Mouse (Mus musculus) stomach, embryonic 14.5 days (tissue): ENCODE measurements around the gene H2-DMa. TPM values are rescaled to one million over a fixed set of nuclear protein-coding genes. Genes with fewer than 3 reads are reported as not detected.

Experiments
- ATAC-seq: fragments of 200-750 bp; cut with Nextera tagmentation; 2 replicates; pipeline ENCODE4 v1.8.0; 2017; ENCODE audit warnings: low read depth, moderate TSS enrichment; ENCODE audit not compliant: insufficient number of reproducible peaks, insufficient read depth, low FRiP score
- H3K27ac ChIP-seq: fragments of 300-500 bp; sonication (generic); 2 replicates; pipeline ENCODE4 v1.5.1; 2014; ENCODE audit warnings: mild to moderate bottlenecking, low read length, moderate library complexity, mixed read lengths
- H3K27me3 ChIP-seq: fragments of 300-500 bp; sonication (generic); 2 replicates; pipeline ENCODE4 v1.6.1; 2014; ENCODE audit warnings: low read length, control low read depth, mixed read lengths; ENCODE audit not compliant: control insufficient read depth, insufficient read depth
- H3K36me3 ChIP-seq: fragments of 300-500 bp; sonication (generic); 2 replicates; pipeline ENCODE4 v1.6.1; 2014; ENCODE audit warnings: mild to moderate bottlenecking, control low read depth, low read length, moderate library complexity, mixed read lengths; ENCODE audit not compliant: control insufficient read depth, insufficient read depth
- H3K4me1 ChIP-seq: fragments of 300-500 bp; sonication (generic); 2 replicates; pipeline ENCODE4 v1.6.1; 2014; ENCODE audit warnings: low read length, control low read depth, mixed read lengths; ENCODE audit not compliant: control insufficient read depth, insufficient read depth
- H3K4me2 ChIP-seq: fragments of 300-500 bp; sonication (generic); replicated peaks from 2 replicates; pipeline ENCODE4 v1.6.1; 2014; ENCODE audit warnings: low read depth, low read length, control low read depth
- H3K4me3 ChIP-seq: fragments of 300-500 bp; sonication (generic); 2 replicates; pipeline ENCODE4 v1.5.1; 2014; ENCODE audit warnings: low read depth, low read length, control low read depth
- H3K9ac ChIP-seq: fragments of 300-500 bp; sonication (generic); replicated peaks from 2 replicates; pipeline ENCODE4 v1.6.1; 2014; ENCODE audit warnings: low read depth, mild to moderate bottlenecking, control low read depth, low read length, moderate library complexity, mixed read lengths
- H3K9me3 ChIP-seq: fragments of 300-500 bp; sonication (generic); 2 replicates; pipeline ENCODE4 v1.6.1; 2016; ENCODE audit warnings: low read depth, low read length, control low read depth; ENCODE audit not compliant: control insufficient read depth
- WGBS: fragments of 180-500 bp; shearing (Covaris S2); extraction: QIAGEN DNeasy Blood & Tissue Kit; methylation state at CpG from one replicate; pipeline ENCODE4 v1.1.7; 2014; 5-methylcytosine and 5-hydroxymethylcytosine counted together
- polyA plus RNA-seq: library from polyadenylated mRNA; unstranded; fragments of >200 nt; fragmentation: Nextera tagmentation; extraction: Ambion mirVana; gene quantifications from 2 replicates; pipeline ENCODE4 v1.2.1, GENCODE M21; 2014

H2-DMa gene
- polyA plus RNA-seq, 1 experiment from 2014 or later, result 15.1 TPM

DNA sequence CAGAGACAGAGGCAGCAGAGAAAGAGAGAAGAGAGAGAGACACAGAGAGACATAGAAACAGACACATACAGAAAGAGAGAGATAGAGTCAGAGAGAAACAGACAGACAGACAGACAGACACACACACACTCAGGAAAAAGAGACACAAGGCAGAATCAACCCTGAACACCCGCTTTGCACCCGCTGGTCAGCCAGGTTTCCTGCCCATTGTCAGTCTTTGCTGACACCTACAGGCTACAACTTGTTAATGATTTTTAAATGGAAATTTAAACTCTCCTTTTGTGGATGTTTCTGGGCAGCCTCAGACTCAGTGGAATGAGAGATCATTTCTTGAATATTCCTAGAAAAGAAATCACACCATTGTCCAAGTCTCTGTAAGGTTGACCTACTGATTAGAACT lies 49.9 kb downstream of the H2-DMa start:
- Histone ChIP-seq H3K4me1 (no peaks in the 10 kb centered on the region), H3K27ac (no peak overlapping the region), H3K9ac (no peak overlapping the region), H3K4me3 (no peak overlapping the region), H3K4me2 (no peak overlapping the region), H3K9me3 (no peaks in the 10 kb centered on the region; the same call in 1 of the 2 replicates), H3K27me3 (no peaks in the 10 kb centered on the region), H3K36me3 (no peaks in the 10 kb centered on the region)
- 2% methylated on average over 2 of the region's 2 CpGs for WGBS
- no peak for ATAC-seq

DNA sequence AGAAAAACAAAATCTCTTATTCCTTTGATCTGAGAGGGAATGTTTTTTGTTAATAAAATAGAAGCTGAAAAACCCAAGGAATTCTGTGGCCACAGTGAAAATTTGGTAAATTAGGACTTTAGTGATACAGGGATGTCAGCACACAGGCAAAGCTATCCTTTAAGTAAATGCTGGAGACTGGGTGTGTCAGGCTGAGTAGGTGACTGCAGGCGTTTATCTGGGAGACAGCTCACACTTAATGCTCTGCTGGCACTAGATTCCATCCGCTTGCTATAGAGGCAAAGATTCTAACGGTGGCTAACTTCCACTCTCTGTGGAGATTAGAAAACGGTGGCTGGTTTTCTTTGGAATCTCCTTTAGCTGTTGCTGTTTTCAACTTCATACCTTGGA lies 51.1 kb downstream of the H2-DMa start:
- H3K9ac ChIP-seq, result no peak overlapping the region
- ATAC-seq, result no peak

DNA sequence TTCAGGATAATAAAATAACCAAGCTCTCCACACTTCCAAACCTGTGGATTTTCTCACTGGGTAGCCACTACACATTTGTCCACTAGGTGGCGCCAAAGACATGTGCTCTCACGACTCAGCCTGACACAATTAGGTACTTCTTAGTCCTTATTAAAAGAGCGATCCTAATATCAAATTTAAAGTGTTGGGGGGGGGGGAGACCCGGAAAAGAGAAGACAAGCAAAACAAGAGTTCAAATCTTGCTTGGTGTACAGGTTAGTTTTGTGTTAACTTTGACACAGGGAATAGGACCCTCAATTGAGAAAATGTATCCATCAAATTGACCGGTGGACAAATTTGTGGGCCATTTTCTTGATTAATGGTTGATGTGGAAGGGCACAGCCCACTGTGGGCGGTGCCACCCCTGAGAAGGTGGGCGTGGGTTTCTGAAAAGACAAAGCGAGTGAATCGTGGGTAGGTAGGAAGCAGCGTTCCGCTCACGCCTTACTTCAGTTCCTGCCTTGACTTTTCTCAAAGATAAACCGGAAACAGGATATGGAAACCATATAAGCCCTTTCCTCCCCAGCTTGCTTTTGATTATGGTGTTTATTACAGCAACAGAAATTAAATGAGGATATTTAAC lies 51.6 kb downstream of the H2-DMa start:
- Histone ChIP-seq H3K4me3 (no peak overlapping the region), H3K9me3 (no peaks in the 10 kb centered on the region; the same call in 1 of the 2 replicates), H3K4me2 (no peak overlapping the region), H3K36me3 (no peaks in the 10 kb centered on the region), H3K9ac (no peak overlapping the region), H3K4me1 (no peaks in the 10 kb centered on the region), H3K27ac (no peak overlapping the region), H3K27me3 (no peaks in the 10 kb centered on the region)
- 40% methylated on average over 13 of the region's 13 CpGs for WGBS
- ATAC-seq, result no peak

More for the DNA sequence above, 51.1 kb downstream of the H2-DMa start:
- Histone ChIP-seq H3K9me3 (no peaks in the 10 kb centered on the region; the same call in 1 of the 2 replicates), H3K27me3 (no peaks in the 10 kb centered on the region), H3K4me2 (no peak overlapping the region), H3K27ac (no peak overlapping the region), H3K36me3 (no peaks in the 10 kb centered on the region), H3K4me3 (no peak overlapping the region), H3K4me1 (no peaks in the 10 kb centered on the region)
- 24% methylated on average over 4 of the region's 4 CpGs for WGBS

DNA sequence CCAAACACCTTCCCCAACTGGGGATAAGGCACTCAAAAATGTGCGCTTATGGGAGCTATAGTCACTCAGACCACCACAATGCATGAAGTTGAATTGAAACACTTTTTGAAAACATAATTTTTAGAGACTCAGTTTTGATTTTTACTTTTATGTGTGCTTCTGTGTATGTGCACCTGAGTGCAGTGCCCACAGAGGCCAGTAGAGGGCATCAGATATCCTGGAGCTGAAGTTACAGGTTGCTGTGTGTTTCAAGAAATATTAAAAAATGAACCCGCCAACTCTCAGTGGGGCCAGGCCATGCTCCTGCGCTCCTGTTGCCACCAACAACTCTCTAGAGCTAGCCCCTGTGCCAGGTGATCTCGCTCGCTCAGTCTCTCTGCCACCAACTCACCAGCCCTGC lies 53.2 kb downstream of the H2-DMa start:
- no peak overlapping the region for H3K4me3 ChIP-seq
- no peaks in the 10 kb centered on the region for H3K4me1 ChIP-seq
- no peak for ATAC-seq
- H3K4me2 ChIP-seq, result no peak overlapping the region
- WGBS, result 93% methylated on average over 5 of the region's 5 CpGs
- no peaks in the 10 kb centered on the region for H3K27me3 ChIP-seq
- H3K9me3 ChIP-seq, result no peaks in the 10 kb centered on the region; the same call in 1 of the 2 replicates
- no peak overlapping the region for H3K27ac ChIP-seq
- H3K36me3 ChIP-seq, result no peaks in the 10 kb centered on the region
- no peak overlapping the region for H3K9ac ChIP-seq

DNA sequence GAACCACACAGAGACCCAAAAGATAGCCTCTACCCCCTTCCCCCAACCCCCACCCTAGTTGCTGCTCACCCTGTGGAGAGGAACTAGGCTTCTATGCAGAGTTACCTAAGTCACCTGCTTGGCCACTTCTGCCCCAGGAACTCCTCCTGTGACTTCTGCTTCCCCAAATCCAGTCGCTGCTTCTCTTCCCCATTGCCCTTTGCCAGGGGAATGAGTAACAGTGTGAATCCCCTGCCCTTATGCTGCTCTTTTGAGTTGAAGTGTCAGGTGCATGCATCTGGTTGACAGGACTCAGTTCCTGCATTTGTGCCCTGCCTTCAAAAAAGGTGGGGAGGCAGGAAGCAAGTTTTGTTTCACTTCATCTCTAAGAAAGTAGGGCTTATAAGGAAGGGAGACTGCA lies 54.7 kb downstream of the H2-DMa start:
- WGBS, result 52% methylated on average over 1 of the region's 1 CpGs
- no peak overlapping the region for H3K4me2 ChIP-seq

DNA sequence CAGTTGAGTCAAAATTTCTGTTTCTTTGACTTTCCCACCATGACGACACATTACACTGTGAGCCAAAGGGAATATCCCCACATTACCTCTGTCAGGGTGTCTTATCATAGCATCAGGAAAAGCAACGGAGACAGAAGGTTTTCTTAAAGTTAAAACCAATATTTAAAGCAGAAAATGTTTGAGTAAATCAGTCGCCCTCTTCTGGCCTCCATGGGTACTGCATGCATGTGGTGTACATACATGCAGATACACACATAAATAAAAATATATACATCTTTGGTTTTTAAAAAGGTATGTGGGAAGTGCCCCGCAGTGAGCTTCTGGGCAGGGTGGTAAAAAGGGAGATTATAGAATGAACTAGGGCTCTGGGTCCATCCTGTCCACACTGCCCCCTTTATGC lies 57.8 kb downstream of the H2-DMa start:
- 63% methylated on average over 4 of the region's 4 CpGs for WGBS

More for the DNA sequence above, 54.7 kb downstream of the H2-DMa start:
- Histone ChIP-seq H3K27ac (no peak overlapping the region), H3K9me3 (no peaks in the 10 kb centered on the region; the same call in 1 of the 2 replicates), H3K27me3 (no peaks in the 10 kb centered on the region), H3K4me1 (no peaks in the 10 kb centered on the region), H3K4me3 (no peak overlapping the region), H3K9ac (no peak overlapping the region), H3K36me3 (no peaks in the 10 kb centered on the region)
- ATAC-seq, result no peak

DNA sequence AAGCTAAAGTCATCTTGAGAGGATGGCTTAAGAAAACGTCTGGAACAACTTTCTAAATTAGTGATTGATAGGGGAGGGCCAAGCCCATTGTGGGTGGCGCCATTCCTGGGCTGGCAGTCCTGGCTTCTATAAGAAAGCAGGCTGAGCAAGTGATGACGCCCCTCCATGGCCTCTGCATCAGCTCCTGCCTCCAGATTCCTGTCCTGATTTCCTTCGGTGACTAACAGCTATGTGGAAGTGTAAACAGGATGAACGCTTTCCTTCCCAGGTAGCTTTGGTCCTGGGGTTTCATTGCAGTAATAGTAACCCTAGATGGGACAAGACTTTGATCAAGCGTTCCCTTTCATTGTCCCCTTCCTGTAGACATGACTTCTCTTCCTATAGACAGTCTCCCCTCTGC lies 59.7 kb downstream of the H2-DMa start:
- H3K27me3 ChIP-seq, result no peaks in the 10 kb centered on the region
- no peak overlapping the region for H3K9ac ChIP-seq
- H3K27ac ChIP-seq, result no peak overlapping the region
- whole genome bisulfite sequencing, result 52% methylated on average over 6 of the region's 6 CpGs
- H3K36me3 ChIP-seq, result no peaks in the 10 kb centered on the region
- no peaks in the 10 kb centered on the region for H3K4me1 ChIP-seq
- no peaks in the 10 kb centered on the region; the same call in 1 of the 2 replicates for H3K9me3 ChIP-seq
- H3K4me3 ChIP-seq, result no peak overlapping the region
- no peak for ATAC-seq
- H3K4me2 ChIP-seq, result no peak overlapping the region

More for the DNA sequence above, 57.8 kb downstream of the H2-DMa start:
- Histone ChIP-seq H3K36me3 (no peaks in the 10 kb centered on the region), H3K9me3 (no peaks in the 10 kb centered on the region; the same call in 1 of the 2 replicates), H3K27me3 (no peaks in the 10 kb centered on the region), H3K9ac (no peak overlapping the region), H3K4me3 (no peak overlapping the region), H3K4me2 (no peak overlapping the region), H3K4me1 (no peaks in the 10 kb centered on the region), H3K27ac (no peak overlapping the region)
- ATAC-seq, result no peak

DNA sequence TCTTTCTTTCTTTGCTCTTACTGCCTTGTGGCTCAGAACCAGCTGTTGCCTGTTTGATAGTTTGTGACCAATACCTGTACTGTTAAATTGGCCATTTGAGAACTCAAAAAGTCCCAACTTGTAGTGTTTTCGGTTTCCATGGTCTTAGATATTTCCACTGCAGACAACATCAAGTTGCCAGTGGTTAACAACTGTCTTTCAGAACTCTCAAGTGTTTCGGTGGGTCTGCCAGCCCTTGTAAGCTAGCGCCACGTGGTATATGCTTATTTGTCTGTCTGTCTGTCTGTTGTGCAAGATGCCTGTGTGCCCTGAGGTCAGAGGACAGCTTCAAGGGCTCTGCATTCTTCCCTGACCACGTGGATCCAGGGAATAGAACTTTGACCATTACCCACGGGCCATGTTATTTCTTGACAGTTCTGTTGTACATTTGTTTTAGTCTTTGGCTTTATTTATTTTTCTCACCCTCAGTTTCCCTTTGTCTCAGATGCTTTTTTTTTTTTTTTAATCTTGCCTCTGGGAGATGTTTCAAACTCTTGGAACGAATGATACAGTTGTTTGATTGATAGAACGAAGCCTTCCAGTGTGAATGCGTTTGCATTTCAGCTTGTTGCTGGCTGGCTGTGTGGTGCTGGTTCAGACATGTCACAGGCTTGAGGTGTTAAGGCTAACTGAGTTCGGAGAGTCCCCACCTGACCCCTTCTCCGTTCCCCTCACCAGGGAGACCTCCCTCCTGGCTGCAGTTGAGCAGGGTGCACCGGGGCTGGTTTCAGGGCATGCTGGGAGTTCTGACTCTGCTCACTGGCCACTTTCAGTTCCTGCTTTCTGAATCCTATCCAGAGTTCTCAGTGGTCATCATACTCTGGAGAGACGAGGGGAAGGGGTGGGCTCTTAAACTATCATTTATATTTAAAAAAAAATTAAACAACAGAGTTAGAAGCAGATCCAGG lies 60.8 kb downstream of the H2-DMa start:
- H3K4me3 ChIP-seq, result no peak overlapping the region
- no peak overlapping the region for H3K4me2 ChIP-seq
- WGBS, result 64% methylated on average over 13 of the region's 13 CpGs
- no peak for ATAC-seq
- no peak overlapping the region for H3K9ac ChIP-seq
- H3K27me3 ChIP-seq, result no peaks in the 10 kb centered on the region
- H3K9me3 ChIP-seq, result no peaks in the 10 kb centered on the region; the same call in 1 of the 2 replicates
- no peak overlapping the region for H3K27ac ChIP-seq
- H3K4me1 ChIP-seq, result no peaks in the 10 kb centered on the region
- H3K36me3 ChIP-seq, result no peaks in the 10 kb centered on the region
